Mouse (Mus musculus) MN1 (cell line): ENCODE data around the gene Gm13695.
A peak's percentile ranks its signal among the peaks of the same experiment; 100 is the strongest.
"Not testable (repeated sequence)": the region's sequence is repeated elsewhere in the genome, so short reads cannot be mapped to it uniquely, and the experiment has no call there.

Experiments used
- DNase-seq: peaks from one replicate; pipeline ENCODE4 v3.0.0-alpha.2; 2016; ENCODE audit warnings: low spot score

The Gm13695 gene

DNA sequence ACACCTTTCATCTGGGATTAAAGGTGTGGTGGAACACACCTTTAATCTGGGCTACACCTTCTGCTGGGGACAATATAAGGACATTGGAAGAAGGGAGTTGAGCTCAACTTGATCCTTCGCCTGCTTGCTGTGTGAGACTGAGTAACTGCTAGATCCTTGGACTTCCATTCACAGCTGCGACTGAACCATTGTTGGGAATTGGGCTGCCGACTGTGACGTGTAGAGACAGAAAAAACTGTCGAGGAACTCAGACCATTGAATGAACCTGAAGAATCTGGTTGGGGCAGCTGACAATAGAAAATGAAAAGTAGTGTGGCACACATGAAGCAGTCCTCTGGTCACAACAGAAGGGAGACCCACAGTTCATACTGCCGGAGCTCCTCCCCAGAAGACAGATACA is at the start of gene Gm13695:
Gene Gm13695, plus strand, starts transcription at position 301 of the 400 bp plus-strand sequence.
- not testable (repeated sequence) for DNase-seq

DNA sequence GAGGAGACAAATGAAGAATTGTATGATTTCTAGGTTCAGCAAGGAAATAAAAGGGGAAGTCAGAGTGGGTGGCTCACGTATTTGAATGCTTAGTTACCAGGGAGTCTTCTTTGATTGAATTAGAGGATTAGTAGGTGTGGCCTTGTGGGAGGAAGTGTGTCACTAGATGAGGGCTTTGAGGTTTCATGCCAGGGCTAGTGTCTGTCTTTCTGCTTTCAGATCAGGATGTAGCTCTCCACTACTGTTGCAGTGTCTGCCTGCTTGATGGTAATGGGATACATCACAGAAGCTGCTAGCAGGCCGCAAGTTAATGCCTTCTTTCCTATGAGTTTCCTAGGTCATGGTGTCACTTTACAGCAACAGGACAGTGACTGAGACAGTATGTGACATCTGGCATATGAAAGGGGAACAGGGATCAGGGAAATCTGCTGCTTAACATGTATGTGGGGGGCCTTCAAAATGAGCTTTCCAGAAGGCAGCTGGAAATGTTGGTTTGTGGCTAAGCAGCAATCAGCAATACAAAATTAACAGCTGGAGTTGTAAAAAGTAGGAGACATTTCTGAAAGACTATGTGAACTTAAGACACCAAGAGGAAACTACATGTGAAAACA is 37.5 kb upstream of the Gm13695 start:
- DNase-seq = peak; percentile 4

DNA sequence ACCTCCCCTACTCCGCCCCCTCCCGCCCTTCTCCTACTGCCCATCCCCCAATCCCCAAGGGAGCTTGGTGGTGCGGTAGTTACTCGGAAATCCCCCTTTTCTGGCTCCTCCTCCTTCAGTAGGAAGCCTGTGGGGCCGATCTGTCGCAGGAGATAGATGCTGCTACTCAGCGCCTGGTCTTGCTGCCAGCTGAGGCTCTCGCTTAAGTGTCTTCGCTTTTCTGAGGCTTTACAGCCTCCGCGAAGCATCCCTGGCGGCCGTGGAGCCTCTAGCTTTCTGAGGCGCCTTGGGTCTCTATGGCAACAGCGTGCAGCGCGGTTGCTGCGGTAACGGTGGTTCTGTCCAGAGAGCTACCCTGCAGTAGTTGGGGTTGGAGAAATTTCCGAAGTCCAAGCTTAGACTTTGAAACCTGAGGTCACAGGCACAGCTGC is 26.2 kb upstream of the Gm13695 start, which contains the start of gene Zswim2:
Gene Zswim2, minus strand, starts transcription at position 298 of the 431 bp plus-strand sequence.
- DNase-seq = peak; percentile 64

DNA sequence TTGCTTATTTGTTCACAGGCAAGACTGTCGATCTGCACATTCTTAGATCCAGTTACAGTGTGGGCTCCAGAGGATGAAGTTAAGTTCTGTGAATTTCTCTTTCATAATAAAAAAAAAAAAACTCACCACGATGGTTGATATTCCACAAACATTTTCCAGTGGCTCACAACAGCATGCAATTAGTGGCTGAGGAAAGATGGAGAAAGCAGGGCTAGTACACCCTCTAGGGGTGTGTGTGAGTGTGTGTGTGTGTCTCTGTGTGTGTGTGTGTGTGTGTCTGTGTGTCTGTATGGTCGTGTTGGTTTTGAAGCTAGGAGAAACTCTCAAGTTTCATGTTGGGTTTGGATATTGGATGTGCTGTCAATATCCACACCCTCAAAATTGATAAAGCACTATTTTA is 25.7 kb upstream of the Gm13695 start:
- DNase-seq = no peak

DNA sequence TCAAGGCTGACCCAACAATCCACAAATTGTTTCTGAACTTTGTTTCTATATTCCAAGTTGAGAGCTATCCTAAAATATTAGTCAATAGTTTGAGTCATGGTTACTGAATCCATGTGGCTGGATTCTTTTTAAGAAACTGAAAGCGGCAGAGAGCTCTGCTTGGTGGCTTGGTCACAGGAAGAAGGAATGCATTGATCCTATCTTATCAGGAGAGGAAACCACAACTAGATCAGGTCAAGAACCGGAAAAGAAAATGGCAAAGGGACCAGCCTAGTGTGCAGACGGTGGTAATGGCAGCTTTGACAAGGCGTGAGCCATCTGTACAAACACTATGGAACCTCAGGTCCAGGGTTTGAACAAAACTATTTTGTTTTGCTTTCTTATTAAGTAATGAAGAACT is 25.3 kb upstream of the Gm13695 start:
- DNase-seq = peak; percentile 3

DNA sequence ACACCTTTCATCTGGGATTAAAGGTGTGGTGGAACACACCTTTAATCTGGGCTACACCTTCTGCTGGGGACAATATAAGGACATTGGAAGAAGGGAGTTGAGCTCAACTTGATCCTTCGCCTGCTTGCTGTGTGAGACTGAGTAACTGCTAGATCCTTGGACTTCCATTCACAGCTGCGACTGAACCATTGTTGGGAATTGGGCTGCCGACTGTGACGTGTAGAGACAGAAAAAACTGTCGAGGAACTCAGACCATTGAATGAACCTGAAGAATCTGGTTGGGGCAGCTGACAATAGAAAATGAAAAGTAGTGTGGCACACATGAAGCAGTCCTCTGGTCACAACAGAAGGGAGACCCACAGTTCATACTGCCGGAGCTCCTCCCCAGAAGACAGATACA is 11.7 kb upstream of the Gm13695 start, which contains the start of gene Gm13698:
Gene Gm13698, plus strand, starts transcription at position 301 of the 400 bp plus-strand sequence.
- not testable (repeated sequence) for DNase-seq

DNA sequence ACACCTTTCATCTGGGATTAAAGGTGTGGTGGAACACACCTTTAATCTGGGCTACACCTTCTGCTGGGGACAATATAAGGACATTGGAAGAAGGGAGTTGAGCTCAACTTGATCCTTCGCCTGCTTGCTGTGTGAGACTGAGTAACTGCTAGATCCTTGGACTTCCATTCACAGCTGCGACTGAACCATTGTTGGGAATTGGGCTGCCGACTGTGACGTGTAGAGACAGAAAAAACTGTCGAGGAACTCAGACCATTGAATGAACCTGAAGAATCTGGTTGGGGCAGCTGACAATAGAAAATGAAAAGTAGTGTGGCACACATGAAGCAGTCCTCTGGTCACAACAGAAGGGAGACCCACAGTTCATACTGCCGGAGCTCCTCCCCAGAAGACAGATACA is 5.9 kb upstream of the Gm13695 start, which contains the start of gene Gm13693:
Gene Gm13693, plus strand, starts transcription at position 301 of the 400 bp plus-strand sequence.
- not testable (repeated sequence) for DNase-seq

DNA sequence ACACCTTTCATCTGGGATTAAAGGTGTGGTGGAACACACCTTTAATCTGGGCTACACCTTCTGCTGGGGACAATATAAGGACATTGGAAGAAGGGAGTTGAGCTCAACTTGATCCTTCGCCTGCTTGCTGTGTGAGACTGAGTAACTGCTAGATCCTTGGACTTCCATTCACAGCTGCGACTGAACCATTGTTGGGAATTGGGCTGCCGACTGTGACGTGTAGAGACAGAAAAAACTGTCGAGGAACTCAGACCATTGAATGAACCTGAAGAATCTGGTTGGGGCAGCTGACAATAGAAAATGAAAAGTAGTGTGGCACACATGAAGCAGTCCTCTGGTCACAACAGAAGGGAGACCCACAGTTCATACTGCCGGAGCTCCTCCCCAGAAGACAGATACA is 5.7 kb downstream of the Gm13695 start, which contains the start of gene Gm13696:
Gene Gm13696, plus strand, starts transcription at position 301 of the 400 bp plus-strand sequence.
- not testable (repeated sequence) for DNase-seq

DNA sequence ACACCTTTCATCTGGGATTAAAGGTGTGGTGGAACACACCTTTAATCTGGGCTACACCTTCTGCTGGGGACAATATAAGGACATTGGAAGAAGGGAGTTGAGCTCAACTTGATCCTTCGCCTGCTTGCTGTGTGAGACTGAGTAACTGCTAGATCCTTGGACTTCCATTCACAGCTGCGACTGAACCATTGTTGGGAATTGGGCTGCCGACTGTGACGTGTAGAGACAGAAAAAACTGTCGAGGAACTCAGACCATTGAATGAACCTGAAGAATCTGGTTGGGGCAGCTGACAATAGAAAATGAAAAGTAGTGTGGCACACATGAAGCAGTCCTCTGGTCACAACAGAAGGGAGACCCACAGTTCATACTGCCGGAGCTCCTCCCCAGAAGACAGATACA is 11.5 kb downstream of the Gm13695 start, which contains the start of gene Gm13694:
Gene Gm13694, plus strand, starts transcription at position 301 of the 400 bp plus-strand sequence.
- not testable (repeated sequence) for DNase-seq

DNA sequence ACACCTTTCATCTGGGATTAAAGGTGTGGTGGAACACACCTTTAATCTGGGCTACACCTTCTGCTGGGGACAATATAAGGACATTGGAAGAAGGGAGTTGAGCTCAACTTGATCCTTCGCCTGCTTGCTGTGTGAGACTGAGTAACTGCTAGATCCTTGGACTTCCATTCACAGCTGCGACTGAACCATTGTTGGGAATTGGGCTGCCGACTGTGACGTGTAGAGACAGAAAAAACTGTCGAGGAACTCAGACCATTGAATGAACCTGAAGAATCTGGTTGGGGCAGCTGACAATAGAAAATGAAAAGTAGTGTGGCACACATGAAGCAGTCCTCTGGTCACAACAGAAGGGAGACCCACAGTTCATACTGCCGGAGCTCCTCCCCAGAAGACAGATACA is 17.3 kb downstream of the Gm13695 start, which contains the start of gene Gm13697:
Gene Gm13697, plus strand, starts transcription at position 301 of the 400 bp plus-strand sequence.
- DNase-seq = not testable (repeated sequence)

DNA sequence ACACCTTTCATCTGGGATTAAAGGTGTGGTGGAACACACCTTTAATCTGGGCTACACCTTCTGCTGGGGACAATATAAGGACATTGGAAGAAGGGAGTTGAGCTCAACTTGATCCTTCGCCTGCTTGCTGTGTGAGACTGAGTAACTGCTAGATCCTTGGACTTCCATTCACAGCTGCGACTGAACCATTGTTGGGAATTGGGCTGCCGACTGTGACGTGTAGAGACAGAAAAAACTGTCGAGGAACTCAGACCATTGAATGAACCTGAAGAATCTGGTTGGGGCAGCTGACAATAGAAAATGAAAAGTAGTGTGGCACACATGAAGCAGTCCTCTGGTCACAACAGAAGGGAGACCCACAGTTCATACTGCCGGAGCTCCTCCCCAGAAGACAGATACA is 23.1 kb downstream of the Gm13695 start, which contains the start of gene Gm13691:
Gene Gm13691, plus strand, starts transcription at position 301 of the 400 bp plus-strand sequence.
- DNase-seq = not testable (repeated sequence)

DNA sequence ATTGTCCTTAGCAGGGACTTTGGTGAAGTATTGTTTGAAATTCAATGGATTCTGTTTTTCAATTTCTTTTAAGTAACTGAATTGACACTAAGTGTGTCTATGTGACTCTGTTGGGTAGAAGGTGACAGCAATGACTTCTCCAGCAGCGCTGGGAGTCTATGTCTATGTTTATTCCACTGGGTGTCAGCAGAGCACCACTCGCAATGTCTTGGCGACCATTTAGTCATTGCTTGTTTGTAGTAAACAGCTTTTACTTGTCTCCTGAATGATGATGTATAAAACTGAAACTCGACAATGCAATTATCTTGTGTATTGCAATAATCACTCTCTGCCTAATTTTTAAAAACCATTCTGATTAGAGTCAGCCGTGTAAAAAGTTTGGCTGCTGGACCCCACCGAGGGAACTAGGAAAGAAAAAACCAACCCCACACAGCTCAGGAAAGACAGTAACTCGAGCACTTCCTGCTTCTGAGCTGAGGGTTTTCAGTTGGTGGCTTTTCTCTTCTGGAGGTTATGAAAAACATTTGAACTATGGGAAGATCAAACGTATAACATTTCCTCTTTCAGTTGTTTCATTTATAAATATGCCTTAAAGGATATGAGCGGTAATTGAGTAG is 26.6 kb downstream of the Gm13695 start:
- DNase-seq = not testable (repeated sequence)

DNA sequence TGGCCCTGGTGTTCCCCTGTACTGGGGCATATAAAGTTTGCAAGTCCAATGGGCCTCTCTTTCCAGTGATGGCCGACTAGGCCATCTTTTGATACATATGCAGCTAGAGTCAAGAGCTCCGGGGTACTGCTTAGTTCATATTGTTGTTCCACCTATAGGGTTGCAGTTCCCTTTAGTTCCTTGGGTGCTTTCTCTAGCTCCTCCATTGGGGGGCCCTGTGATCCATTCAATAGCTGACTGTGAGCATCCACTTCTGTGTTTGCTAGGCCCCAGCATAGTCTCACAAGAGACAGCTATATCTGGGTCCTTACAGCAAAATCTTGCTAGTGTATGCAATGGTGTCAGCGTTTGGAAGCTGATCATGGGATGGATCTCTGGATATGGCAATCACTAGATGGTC is 27.4 kb downstream of the Gm13695 start:
- not testable (repeated sequence) for DNase-seq

DNA sequence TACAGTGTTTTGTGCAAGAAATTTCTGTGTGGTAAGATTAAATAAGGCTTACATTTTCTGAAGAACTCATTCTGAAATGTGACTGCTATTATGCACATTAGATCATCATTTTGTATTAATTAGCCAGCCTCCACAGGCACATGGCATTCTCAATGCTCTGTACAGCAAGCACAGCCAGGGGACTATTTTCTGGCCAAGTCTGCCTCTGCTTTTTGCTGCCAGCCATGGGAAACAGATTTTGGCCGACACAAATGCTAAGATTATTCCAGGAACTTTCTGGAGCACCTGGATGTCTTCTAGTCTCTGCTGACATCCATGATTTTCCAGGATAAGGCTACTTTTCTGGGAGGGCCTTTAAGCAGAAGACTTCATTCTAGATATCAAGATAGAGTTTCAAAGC is 41.8 kb downstream of the Gm13695 start:
- DNase-seq = no peak

DNA sequence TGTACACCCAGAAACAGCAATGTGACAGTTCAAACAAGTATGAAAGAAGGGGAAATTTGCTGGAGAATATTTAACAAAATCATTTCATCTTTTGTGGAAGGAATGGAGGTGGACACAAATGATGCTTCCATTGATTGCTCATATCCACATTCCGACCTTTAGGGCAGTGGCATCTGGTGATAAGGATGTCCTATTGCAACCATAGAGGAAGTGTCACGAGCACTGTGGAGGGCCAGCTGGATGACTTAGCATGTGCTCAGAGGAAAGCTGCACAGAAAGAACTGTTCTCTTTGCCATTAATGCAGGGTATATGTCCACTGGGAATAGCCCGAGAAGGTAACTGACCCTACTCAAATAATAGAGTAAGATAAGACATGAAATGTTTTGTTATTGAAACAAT is 42.7 kb downstream of the Gm13695 start:
- no peak for DNase-seq

DNA sequence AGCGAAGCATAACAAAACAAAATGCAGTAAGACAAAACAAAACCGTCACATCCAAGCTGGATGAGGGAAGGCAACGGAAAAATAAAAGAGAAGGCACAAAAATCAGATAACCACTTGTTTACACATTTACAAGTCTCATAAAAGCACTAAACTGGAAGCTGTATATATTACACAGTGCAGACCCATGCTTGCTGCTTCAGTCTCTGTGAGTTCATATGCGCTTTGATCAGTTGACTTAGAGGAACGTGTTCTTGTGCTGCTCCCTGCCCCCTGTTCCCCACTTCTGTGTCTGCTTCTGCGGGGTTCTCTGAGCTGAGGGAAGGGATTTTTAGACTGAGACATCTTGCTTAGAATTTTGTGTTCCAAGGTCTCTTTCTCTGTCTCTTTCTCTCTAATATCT is 47.5 kb downstream of the Gm13695 start:
- DNase-seq = no peak

DNA sequence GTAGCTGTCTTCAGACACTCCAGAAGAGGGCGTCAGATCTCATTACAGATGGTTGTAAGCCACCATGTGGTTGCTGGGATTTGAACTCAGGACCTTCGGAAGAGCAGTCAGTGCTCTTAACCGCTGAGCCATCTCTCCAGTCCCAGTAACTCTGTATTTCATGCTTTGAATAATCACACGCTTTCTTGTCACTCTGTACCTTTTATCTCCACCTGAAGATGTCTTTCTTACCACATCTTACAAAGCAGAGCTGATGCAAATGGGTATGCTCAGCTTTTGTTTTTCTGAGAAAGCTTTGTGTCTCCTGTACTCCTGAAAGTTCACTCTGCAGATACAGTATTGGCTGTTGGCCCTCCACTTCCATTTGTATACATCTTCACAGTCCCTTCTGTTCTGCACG is 49.2 kb downstream of the Gm13695 start:
- not testable (repeated sequence) for DNase-seq

DNA sequence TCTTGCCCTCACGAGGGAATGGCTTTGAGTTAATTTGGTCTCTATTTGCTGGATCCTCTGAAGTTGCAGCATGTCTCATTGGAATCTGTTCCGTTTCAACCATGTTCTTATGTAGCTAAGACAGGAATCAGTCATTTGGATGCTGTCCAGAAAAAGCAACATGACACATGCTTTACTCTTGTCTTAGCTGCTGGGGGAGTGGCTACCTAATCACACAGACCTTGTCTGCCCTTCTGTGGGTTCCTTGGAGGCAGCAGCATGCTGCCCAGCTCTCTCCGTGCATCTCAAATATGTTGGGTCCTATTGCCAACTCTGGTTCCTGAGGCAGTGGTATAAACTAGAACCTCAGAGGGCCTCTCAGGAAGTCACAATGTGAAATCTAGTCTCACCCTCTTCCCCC is 51.2 kb downstream of the Gm13695 start:
- no peak for DNase-seq
